Mouse (Mus musculus) hindbrain, postnatal 0 days (tissue): Measurements from ENCODE around the gene Spag4. TPM values are rescaled to one million over a fixed set of nuclear protein-coding genes. Genes with fewer than 3 reads are reported as not detected.

Source experiments
- ATAC-seq: fragments of 200-750 bp; cut with Nextera tagmentation; 2 replicates; pipeline ENCODE4 v1.8.0; 2017; ENCODE audit warnings: mild to moderate bottlenecking, moderate TSS enrichment, moderate library complexity
- DNase-seq: peaks from one replicate; pipeline ENCODE4 v3.0.0-alpha.2; 2015; ENCODE audit warnings: low spot score
- H3K27ac ChIP-seq: fragments of 300-500 bp; sonication (generic); 2 replicates; pipeline ENCODE4 v1.5.1; 2014; ENCODE audit warnings: mild to moderate bottlenecking
- H3K27me3 ChIP-seq: fragments of 300-500 bp; sonication (generic); 2 replicates; pipeline ENCODE4 v1.6.1; 2014; ENCODE audit warnings: low read length, mixed read lengths; ENCODE audit not compliant: insufficient read depth
- H3K36me3 ChIP-seq: fragments of 300-500 bp; sonication (generic); 2 replicates; pipeline ENCODE4 v1.6.1; 2014; ENCODE audit warnings: low read length, mixed read lengths; ENCODE audit not compliant: insufficient read depth
- H3K4me1 ChIP-seq: fragments of 300-500 bp; sonication (generic); 2 replicates; pipeline ENCODE4 v1.6.1; 2014; ENCODE audit warnings: antibody characterized with exemption, low read length, mixed read lengths; ENCODE audit not compliant: insufficient read depth
- H3K4me2 ChIP-seq: fragments of 300-500 bp; sonication (generic); 2 replicates; pipeline ENCODE4 v1.6.1; 2014; ENCODE audit warnings: low read depth, mild to moderate bottlenecking, low read length, moderate library complexity, mixed read lengths
- H3K4me3 ChIP-seq: fragments of 300-500 bp; sonication (generic); 2 replicates; pipeline ENCODE4 v1.5.1; 2014; ENCODE audit warnings: low read length
- H3K9ac ChIP-seq: fragments of 300-500 bp; sonication (generic); replicated peaks from 2 replicates; pipeline ENCODE4 v1.6.1; 2014; ENCODE audit warnings: mild to moderate bottlenecking, low read length, moderate library complexity, mixed read lengths
- H3K9me3 ChIP-seq: fragments of 300-500 bp; sonication (generic); 2 replicates; pipeline ENCODE4 v1.6.1; 2016; ENCODE audit warnings: low read length, mixed read lengths
- CTCF ChIP-seq: IDR thresholded peaks from 2 replicates; pipeline ENCODE4 v1.5.1; 2016; ENCODE audit warnings: antibody characterized with exemption, control low read depth, low read depth
- WGBS: fragments of 180-500 bp; shearing (Covaris S2); extraction: QIAGEN DNeasy Blood & Tissue Kit; methylation state at CpG from one replicate; pipeline ENCODE4 v1.1.7; 2014; 5-methylcytosine and 5-hydroxymethylcytosine counted together
- polyA plus RNA-seq: library from polyadenylated mRNA; unstranded; fragments of >200 nt; fragmentation: Nextera tagmentation; extraction: Ambion mirVana; gene quantifications from 2 replicates; pipeline ENCODE4 v1.2.1, GENCODE M21; 2015
- total RNA-seq: library from RNA; depleted of rRNA; stranded (reverse); fragments of >200 nt; gene quantifications from 2 replicates; pipeline ENCODE4 v1.2.3, GENCODE M21; 2014

The Spag4 gene
- total and polyA plus RNA-seq, 2 experiments from 2014 or later: 7.9 to 8.7 TPM

DNA sequence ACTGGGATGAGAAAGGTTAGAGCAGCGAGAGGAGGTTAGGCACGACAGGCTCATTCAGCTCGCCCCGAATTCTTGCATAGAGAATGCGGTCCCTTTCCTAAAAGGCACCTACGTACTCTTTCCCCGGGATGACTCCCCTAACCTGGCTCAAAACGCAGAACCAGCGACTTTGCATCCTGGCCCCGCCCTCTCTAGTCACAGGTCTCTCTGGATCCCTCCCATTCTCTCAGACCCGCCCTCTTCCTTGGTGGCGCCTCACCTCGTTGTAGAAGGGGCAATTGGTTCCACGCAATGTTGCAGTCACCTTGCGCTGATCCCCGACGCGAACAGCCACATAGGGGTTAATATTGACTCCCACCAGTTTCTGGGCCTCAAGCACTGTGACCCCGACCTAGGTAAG is 17.0 kb upstream of the Spag4 start:
- Histone ChIP-seq H3K4me3 (no peak overlapping the region), H3K9me3 (no peaks in the 10 kb centered on the region), H3K4me1 (no peaks in the 10 kb centered on the region), H3K4me2 (peak overlapping the region; percentile 28; the same call in 1 of the 2 replicates), H3K9ac (no peak overlapping the region), H3K27me3 (no peaks in the 10 kb centered on the region), H3K27ac (no peak overlapping the region), H3K36me3 (no peaks in the 10 kb centered on the region)
- DNase-seq (no peak), ATAC-seq (no peak)
- 9% methylated on average over 19 of the region's 19 CpGs for WGBS
- no peak for TF ChIP-seq CTCF

DNA sequence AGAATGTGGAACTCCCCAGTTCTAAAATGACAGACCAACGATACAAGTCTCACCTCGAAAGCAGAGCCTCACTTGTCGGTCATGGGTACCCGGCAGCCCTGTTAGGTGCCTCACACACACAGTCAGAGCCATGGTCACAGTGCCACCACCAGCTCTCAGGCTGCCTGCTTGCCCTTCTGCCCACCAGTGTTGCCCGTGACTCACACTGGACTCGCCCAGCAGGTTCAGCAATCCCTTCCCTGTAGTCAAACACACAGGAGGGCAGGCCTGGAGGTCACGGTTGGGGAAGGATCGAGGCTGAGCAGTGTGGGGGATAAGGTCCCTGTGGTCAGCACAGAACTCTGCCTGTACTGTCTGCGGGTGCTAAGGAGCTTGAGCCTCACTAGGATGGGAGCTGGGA is 12.2 kb upstream of the Spag4 start, which contains the start of gene Fer1l4:
Fer1l4 (minus strand) TSS at position 132 of the 400 bp plus-strand sequence.
- H3K9me3 ChIP-seq: no peaks in the 10 kb centered on the region
- 83% methylated on average over 9 of the region's 9 CpGs for WGBS
- ATAC-seq: no peak
- no peaks in the 10 kb centered on the region for H3K36me3 ChIP-seq
- no peak within 1 kb of the TSS for H3K4me3 ChIP-seq
- H3K27ac ChIP-seq: no peak within 1 kb of the TSS
- H3K27me3 ChIP-seq: no peaks in the 10 kb centered on the region
- H3K9ac ChIP-seq: no peak within 1 kb of the TSS
- no peak for TF ChIP-seq CTCF
- DNase-seq: no peak
- H3K4me2 ChIP-seq: no peak within 1 kb of the TSS
- H3K4me1 ChIP-seq: no peaks in the 10 kb centered on the region

DNA sequence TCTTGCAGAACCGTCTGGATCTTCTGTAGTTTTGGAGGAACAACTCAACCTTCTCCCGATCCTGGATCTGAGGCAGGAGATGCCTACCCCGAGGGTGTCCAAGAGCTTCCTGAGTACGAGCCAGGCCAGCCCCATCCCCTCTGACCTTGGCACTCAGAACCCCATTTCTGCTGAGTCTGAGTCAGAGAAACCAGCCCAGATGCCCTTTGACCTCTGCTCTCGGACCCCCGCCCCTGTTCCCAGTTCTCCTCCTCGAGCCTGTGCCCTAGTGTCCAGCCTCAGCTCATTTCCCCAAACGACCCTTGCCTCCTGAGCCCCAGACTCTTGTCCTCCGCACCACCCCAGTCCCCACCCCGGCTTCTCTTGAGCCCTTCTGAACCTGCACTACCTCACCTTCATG is 1.2 kb downstream of the Spag4 start:
- Histone ChIP-seq H3K36me3 (peaks cover 22% of the 10 kb centered on the region), H3K9me3 (no peaks in the 10 kb centered on the region), H3K27me3 (no peaks in the 10 kb centered on the region), H3K4me1 (peaks cover 10% of the 10 kb centered on the region; the same call in 1 of the 2 replicates), H3K27ac (no peak overlapping the region), H3K4me3 (peak overlapping the region; percentile 61), H3K9ac (peak overlapping the region; percentile 66), H3K4me2 (peak overlapping the region; percentile 81)
- WGBS: 34% methylated on average over 10 of the region's 10 CpGs
- no peak for DNase-seq
- no peak for TF ChIP-seq CTCF
- ATAC-seq: peak; percentile 15; the same call in 1 of the 2 replicates

DNA sequence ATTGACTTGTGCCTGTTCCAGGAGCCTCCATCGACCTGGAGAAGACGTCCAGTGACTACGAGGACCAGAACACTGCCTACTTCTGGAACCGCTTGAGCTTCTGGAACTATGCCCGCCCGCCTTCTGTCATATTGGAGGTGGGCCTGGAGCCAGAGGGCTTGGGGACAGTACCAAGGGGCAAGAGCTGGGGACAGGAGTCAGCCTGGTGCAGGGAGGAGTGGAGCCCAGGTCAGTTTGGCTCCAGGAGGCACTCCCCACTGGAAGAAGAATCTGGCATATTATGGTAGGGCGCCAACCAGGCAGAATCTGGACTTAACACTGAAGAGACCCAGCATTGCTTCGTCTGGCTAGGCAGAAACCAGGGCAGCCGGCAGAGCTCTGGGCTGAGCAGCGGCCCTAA is 2.9 kb downstream of the Spag4 start:
- no peaks in the 10 kb centered on the region for H3K27me3 ChIP-seq
- TF ChIP-seq CTCF: no peak
- peaks cover 35% of the 10 kb centered on the region for H3K36me3 ChIP-seq
- H3K4me3 ChIP-seq: no peak overlapping the region
- no peak overlapping the region for H3K27ac ChIP-seq
- no peak overlapping the region for H3K9ac ChIP-seq
- H3K9me3 ChIP-seq: no peaks in the 10 kb centered on the region
- DNase-seq: peak; percentile 30
- ATAC-seq: no peak
- H3K4me1 ChIP-seq: peaks cover 10% of the 10 kb centered on the region; the same call in 1 of the 2 replicates
- WGBS: 74% methylated on average over 10 of the region's 10 CpGs
- H3K4me2 ChIP-seq: no peak overlapping the region

DNA sequence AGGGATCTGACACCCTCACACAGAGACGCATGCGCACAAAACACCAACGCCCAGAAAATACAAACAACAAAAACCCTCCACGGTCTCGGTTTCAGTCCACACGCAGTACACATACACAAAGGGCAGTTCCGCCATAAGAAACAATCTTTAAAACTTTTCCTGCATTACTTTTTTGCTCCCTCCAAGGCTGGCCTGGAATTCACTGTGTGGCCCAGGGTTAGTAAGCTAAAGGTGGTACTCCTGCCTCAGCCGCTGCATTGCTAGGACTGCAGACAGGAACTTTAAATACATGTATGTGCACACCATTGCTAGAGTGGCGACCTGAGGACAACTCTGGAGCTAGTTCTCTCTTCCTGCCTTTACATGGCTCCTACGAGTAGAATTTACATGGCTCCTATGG is 6.3 kb downstream of the Spag4 start:
- peaks cover 67% of the 10 kb centered on the region for H3K36me3 ChIP-seq
- DNase-seq (no peak), ATAC-seq (no peak)
- H3K27ac ChIP-seq: no peak overlapping the region
- H3K9ac ChIP-seq: no peak overlapping the region
- no peak overlapping the region for H3K4me3 ChIP-seq
- H3K27me3 ChIP-seq: no peaks in the 10 kb centered on the region
- peaks cover 3% of the 10 kb centered on the region; the same call in 1 of the 2 replicates for H3K4me1 ChIP-seq
- H3K9me3 ChIP-seq: no peaks in the 10 kb centered on the region
- H3K4me2 ChIP-seq: no peak overlapping the region
- 94% methylated on average over 10 of the region's 10 CpGs for WGBS
- no peak for TF ChIP-seq CTCF

DNA sequence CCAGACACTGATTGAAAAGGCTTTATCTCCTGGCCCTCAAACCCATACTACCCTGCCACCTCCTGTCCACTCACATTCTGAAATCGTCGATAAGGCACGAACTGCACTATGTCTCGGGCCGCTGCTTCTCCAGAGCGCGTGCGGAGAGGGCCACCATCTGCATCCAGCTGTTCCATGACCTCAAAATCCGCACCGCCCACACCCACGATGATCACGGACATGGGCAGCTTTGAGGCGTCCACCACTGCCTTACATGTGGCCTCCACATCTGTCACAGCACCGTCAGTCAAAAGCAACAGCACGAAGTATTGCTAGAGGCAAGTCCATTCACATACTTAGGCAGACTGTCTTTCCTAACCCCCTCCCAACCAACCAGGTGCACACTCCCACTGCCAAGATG is 8.8 kb downstream of the Spag4 start:
- WGBS: 94% methylated on average over 15 of the region's 15 CpGs
- H3K4me1 ChIP-seq: no peaks in the 10 kb centered on the region
- no peaks in the 10 kb centered on the region for H3K9me3 ChIP-seq
- no peak overlapping the region for H3K9ac ChIP-seq
- peaks cover 81% of the 10 kb centered on the region for H3K36me3 ChIP-seq
- no peaks in the 10 kb centered on the region for H3K27me3 ChIP-seq
- no peak overlapping the region for H3K4me3 ChIP-seq
- DNase-seq: no peak
- no peak overlapping the region for H3K27ac ChIP-seq
- TF ChIP-seq CTCF: no peak
- H3K4me2 ChIP-seq: no peak overlapping the region
- ATAC-seq: no peak

DNA sequence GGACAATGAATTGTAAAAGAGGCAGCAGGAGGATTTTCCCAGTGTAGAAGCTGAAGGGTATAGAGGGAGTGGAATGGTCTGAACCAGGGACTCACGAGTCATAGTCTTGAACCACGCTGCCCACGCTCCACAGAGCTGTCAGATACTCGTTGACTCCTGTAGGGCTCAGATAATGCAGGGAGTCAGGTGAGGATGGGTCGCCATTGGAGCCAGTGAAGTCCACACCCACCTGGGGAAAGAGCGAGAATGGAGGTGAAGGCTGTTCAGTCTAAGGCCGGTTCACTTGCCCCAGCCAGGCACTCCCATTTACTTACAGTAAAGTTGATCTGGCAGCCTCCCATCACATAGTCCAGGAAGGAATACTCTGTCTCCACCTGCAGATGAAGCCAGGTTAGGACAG is 12.5 kb downstream of the Spag4 start:
- H3K4me2 ChIP-seq: no peak overlapping the region
- no peak overlapping the region for H3K9ac ChIP-seq
- H3K9me3 ChIP-seq: no peaks in the 10 kb centered on the region
- no peaks in the 10 kb centered on the region for H3K27me3 ChIP-seq
- DNase-seq (no peak), ATAC-seq (no peak)
- peaks cover 59% of the 10 kb centered on the region for H3K36me3 ChIP-seq
- no peaks in the 10 kb centered on the region for H3K4me1 ChIP-seq
- WGBS: 97% methylated on average over 7 of the region's 7 CpGs
- no peak overlapping the region for H3K27ac ChIP-seq
- no peak overlapping the region for H3K4me3 ChIP-seq
- TF ChIP-seq CTCF: no peak
